Mouse (Mus musculus) left cerebral cortex, adult 18-20 months (tissue): Measurements from ENCODE around the gene Gm17949. TPM values are rescaled to one million over a fixed set of nuclear protein-coding genes. Genes with fewer than 3 reads are reported as not detected.
A peak's percentile ranks its signal among the peaks of the same experiment; 100 is the strongest.

Experiments used
- DNase-seq, 2 experiments: peaks; one replicate each; pipeline ENCODE4 v3.0.0; 2021 to 2022; ENCODE audit warnings: low spot score in 2 of 2, mixed read lengths in 1 of 2
- long read RNA-seq, 2 experiments: library from polyadenylated mRNA; stranded (forward); transcript quantifications; one replicate each; pipeline ENCODE4 v2.0.0; 2021
- total RNA-seq, 2 experiments: library from RNA; stranded (reverse); gene quantifications; 2 replicates each; pipeline ENCODE4 v1.2.3; 2021

Gm17949 gene
- total RNA-seq = under 1 TPM in 1 of 2 experiments, not detected in 1; 0.49 TPM
- long read RNA-seq, experiment 1, partial matches to known transcripts = 0 of 5 reads
- long read RNA-seq, experiment 1, other reads (novel, unspliced or antisense) = 5 of 5 reads
- long read RNA-seq, experiment 2 = 0 reads

- peak; percentile 93 to 96 for DNase-seq
Measured at GRCm38 (mm10) chr17:57011236-57012141, at the start of gene Gm17949, which contains the start of gene Gtf2f1. Gene Gm17949, plus strand, starts transcription at chr17:57011469. Gene Gtf2f1, minus strand, starts transcription at chr17:57011288.

GRCm38 (mm10) chr17:56961880-56962279 is 49.4 kb upstream of the Gm17949 start:
- DNase-seq = no peak

GRCm38 (mm10) chr17:56962642-56963405 is 48.4 kb upstream of the Gm17949 start:
- DNase-seq = no peak

GRCm38 (mm10) chr17:56963646-56964045 is 47.6 kb upstream of the Gm17949 start:
- no peak for DNase-seq

GRCm38 (mm10) chr17:56969321-56969720 is 41.9 kb upstream of the Gm17949 start:
- no peak for DNase-seq

GRCm38 (mm10) chr17:56970081-56970480 is 41.2 kb upstream of the Gm17949 start:
- no peak for DNase-seq

- DNase-seq = no peak
Measured at GRCm38 (mm10) chr17:56973956-56974707, 37.1 kb upstream of the Gm17949 start.

- DNase-seq = no peak
Measured at GRCm38 (mm10) chr17:56974708-56975240, 36.5 kb upstream of the Gm17949 start.

- DNase-seq = no peak
Measured at GRCm38 (mm10) chr17:56975391-56975790, 35.9 kb upstream of the Gm17949 start.

- no peak for DNase-seq
Measured at GRCm38 (mm10) chr17:56976531-56977390, 34.5 kb upstream of the Gm17949 start.

GRCm38 (mm10) chr17:56979524-56979923 is 31.7 kb upstream of the Gm17949 start:
- no peak for DNase-seq

GRCm38 (mm10) chr17:56981049-56981448 is 30.2 kb upstream of the Gm17949 start:
- DNase-seq = no peak

- DNase-seq = no peak
Measured at GRCm38 (mm10) chr17:56982013-56982412, 29.3 kb upstream of the Gm17949 start, which contains the start of gene Acer1. Gene Acer1, minus strand, starts transcription at chr17:56982126.

- no peak for DNase-seq
Measured at GRCm38 (mm10) chr17:56984886-56985285, 26.4 kb upstream of the Gm17949 start.

GRCm38 (mm10) chr17:56985656-56986055 is 25.6 kb upstream of the Gm17949 start:
- DNase-seq = no peak

GRCm38 (mm10) chr17:56986105-56986805 is 25.0 kb upstream of the Gm17949 start:
- DNase-seq = no peak

GRCm38 (mm10) chr17:56988441-56988840 is 22.8 kb upstream of the Gm17949 start:
- no peak for DNase-seq

GRCm38 (mm10) chr17:56988921-56989430 is 22.3 kb upstream of the Gm17949 start:
- DNase-seq = no peak
